Mouse (Mus musculus) small intestine, adult 2 months (tissue): ENCODE data around the gene Gm20388. TPM values are rescaled to one million over a fixed set of nuclear protein-coding genes. Genes with fewer than 3 reads are reported as not detected.
A peak's percentile ranks its signal among the peaks of the same experiment; 100 is the strongest.

Experiments used
- H3K27ac ChIP-seq: fragments of 200-500 bp; 2 replicates; pipeline ENCODE4 v1.5.1; 2012; ENCODE audit warnings: low read depth, low read length, control low read depth, inconsistent platforms; ENCODE audit not compliant: insufficient read depth
- H3K27me3 ChIP-seq: fragments of 200-500 bp; 2 replicates; pipeline ENCODE4 v1.6.1; 2012; ENCODE audit warnings: mild to moderate bottlenecking, moderate library complexity, low read length, inconsistent platforms; ENCODE audit not compliant: control insufficient read depth, insufficient read depth
- H3K36me3 ChIP-seq: fragments of 200-500 bp; 2 replicates; pipeline ENCODE4 v1.6.1; 2012; ENCODE audit warnings: mild to moderate bottlenecking, low read length, control low read depth, inconsistent platforms; ENCODE audit not compliant: control insufficient read depth, insufficient read depth
- H3K4me1 ChIP-seq: fragments of 200-500 bp; 2 replicates; pipeline ENCODE4 v1.6.1; 2012; ENCODE audit warnings: low read length, inconsistent platforms, mixed read lengths; ENCODE audit not compliant: control insufficient read depth, insufficient read depth, insufficient read length
- H3K4me3 ChIP-seq: fragments of 200-500 bp; 2 replicates; pipeline ENCODE4 v1.5.1; 2012; ENCODE audit warnings: low read depth, mild to moderate bottlenecking, control low read depth, inconsistent platforms, low read length, moderate library complexity
- CTCF ChIP-seq: fragments of 200-500 bp; IDR thresholded peaks from 2 replicates; pipeline ENCODE4 v1.5.1; 2012; ENCODE audit warnings: low read depth, mild to moderate bottlenecking, control low read depth, inconsistent platforms, low read length, moderate library complexity, mixed read lengths; ENCODE audit not compliant: insufficient replicate concordance, insufficient read length; ENCODE audit errors: extremely low read depth
- POLR2A ChIP-seq: fragments of 200-500 bp; IDR thresholded peaks from 2 replicates; pipeline ENCODE4 v1.6.1; 2012; ENCODE audit warnings: low read depth, mild to moderate bottlenecking, control low read depth, inconsistent platforms, low read length, moderate library complexity
- WGBS: fragments of 180-500 bp; shearing (Covaris S2); methylation state at CpG from one replicate; pipeline ENCODE4 v1.1.7; 2018; 5-methylcytosine and 5-hydroxymethylcytosine counted together
- polyA plus RNA-seq: library from polyadenylated mRNA; depleted of rRNA; stranded (reverse); fragments of >200 nt; gene quantifications from 2 replicates; pipeline ENCODE4 v1.2.3, GENCODE M21; 2012

Gene Gm20388
- polyA plus RNA-seq, 1 experiment: 37.3 TPM

DNA sequence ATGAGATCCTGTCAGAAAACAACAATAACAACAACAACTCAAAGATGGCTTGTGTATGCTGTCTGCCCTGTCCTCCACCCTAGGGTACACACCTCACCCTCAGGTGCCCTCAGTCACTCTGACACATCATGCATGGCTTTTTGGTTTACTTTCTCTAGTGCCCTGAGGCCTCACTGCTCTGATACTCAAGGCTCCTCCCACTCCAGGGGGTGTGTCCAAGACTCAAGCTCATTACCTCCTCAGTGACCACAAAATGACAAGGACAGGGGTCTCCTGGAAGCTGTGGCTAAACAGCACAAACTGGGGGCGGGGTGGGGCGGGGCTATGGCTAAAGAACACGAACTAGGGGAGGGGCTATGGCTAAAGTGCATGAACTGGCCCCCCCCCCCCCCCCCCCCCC, 2393.4 kb downstream of the Gm20388 start:
- Histone ChIP-seq H3K4me1 (peaks cover 65% of the 10 kb centered on the region), H3K27ac (no peak overlapping the region), H3K36me3 (peaks cover 19% of the 10 kb centered on the region), H3K4me3 (no peak overlapping the region), H3K27me3 (no peaks in the 10 kb centered on the region)
- 32% methylated on average over 3 of the region's 3 CpGs for WGBS
- TF ChIP-seq CTCF: no peak
- TF ChIP-seq POLR2A: no peak

GRCm38 (mm10) chr8:122306660-122307399, 2396.2 kb downstream of the Gm20388 start:
- Histone ChIP-seq H3K27ac (peak overlapping the region; percentile 89), H3K36me3 (peaks cover 24% of the 10 kb centered on the region), H3K4me3 (no peak overlapping the region), H3K4me1 (peaks cover 51% of the 10 kb centered on the region), H3K27me3 (no peaks in the 10 kb centered on the region)
- WGBS: 31% methylated on average over 26 of the region's 26 CpGs
- TF ChIP-seq CTCF: no peak

DNA sequence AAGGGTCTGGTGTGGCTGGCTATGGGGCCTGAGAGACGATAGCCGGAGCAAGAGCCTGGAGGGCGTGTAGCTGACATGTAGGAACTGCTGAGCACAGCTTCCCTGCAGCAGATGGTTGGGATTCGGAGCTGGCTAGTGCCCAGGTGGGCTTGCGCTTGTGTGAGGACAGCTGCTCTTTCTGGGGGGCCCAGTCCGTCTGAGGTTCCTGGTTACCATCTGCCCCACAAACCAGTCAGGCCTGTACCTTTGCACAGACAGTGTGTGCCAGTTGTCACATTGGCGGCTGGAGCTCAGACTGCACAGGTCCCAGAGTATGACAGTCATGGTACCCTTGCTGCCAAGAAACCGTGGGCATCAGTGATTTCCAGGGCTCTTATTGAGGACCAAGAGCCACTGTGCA, 2397.2 kb downstream of the Gm20388 start:
- H3K27me3 ChIP-seq: no peaks in the 10 kb centered on the region
- TF ChIP-seq POLR2A (no peak), CTCF (no peak)
- H3K4me3 ChIP-seq: no peak overlapping the region
- no peak overlapping the region for H3K27ac ChIP-seq
- H3K36me3 ChIP-seq: peaks cover 24% of the 10 kb centered on the region
- 57% methylated on average over 8 of the region's 8 CpGs for WGBS
- peaks cover 53% of the 10 kb centered on the region for H3K4me1 ChIP-seq

GRCm38 (mm10) chr8:122309272-122309671, 2398.6 kb downstream of the Gm20388 start:
- H3K4me3 ChIP-seq: no peak overlapping the region
- H3K36me3 ChIP-seq: peaks cover 24% of the 10 kb centered on the region
- no peak overlapping the region for H3K27ac ChIP-seq
- TF ChIP-seq POLR2A: no peak
- no peak for TF ChIP-seq CTCF
- WGBS: 38% methylated on average over 12 of the region's 12 CpGs
- H3K4me1 ChIP-seq: peaks cover 50% of the 10 kb centered on the region
- no peaks in the 10 kb centered on the region for H3K27me3 ChIP-seq

DNA sequence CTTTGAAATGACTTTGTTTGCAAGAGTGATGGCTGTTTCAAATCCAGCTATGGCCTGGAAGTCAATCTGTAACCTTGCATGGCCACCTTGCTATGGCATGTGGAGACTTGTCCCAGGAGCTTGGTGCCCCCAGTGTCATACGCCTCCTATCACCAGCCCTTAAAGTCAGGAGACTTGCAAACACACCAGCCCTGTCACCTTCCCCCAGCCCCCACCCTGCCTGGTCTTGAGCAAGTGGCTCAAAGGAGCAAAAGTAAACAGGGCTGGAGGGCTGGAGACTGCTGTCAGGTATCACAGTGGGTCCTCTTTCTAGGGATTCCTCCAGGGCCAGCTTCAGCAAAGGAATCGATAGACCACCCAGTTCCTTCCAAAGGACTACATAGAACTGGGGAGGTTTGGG, 2400.5 kb downstream of the Gm20388 start:
- Histone ChIP-seq H3K4me1 (peaks cover 50% of the 10 kb centered on the region), H3K27me3 (no peaks in the 10 kb centered on the region), H3K36me3 (peaks cover 22% of the 10 kb centered on the region), H3K27ac (no peak overlapping the region), H3K4me3 (no peak overlapping the region)
- no peak for TF ChIP-seq CTCF
- no peak for TF ChIP-seq POLR2A
- 72% methylated on average over 2 of the region's 2 CpGs for WGBS

- no peaks in the 10 kb centered on the region for H3K27me3 ChIP-seq
- H3K4me3 ChIP-seq: no peak overlapping the region
- no peak overlapping the region for H3K27ac ChIP-seq
- TF ChIP-seq POLR2A (no peak), CTCF (no peak)
- peaks cover 18% of the 10 kb centered on the region for H3K36me3 ChIP-seq
- peaks cover 51% of the 10 kb centered on the region for H3K4me1 ChIP-seq
- 68% methylated on average over 2 of the region's 2 CpGs for WGBS
Observed at GRCm38 (mm10) chr8:122312553-122312952, 2401.9 kb downstream of the Gm20388 start.

DNA sequence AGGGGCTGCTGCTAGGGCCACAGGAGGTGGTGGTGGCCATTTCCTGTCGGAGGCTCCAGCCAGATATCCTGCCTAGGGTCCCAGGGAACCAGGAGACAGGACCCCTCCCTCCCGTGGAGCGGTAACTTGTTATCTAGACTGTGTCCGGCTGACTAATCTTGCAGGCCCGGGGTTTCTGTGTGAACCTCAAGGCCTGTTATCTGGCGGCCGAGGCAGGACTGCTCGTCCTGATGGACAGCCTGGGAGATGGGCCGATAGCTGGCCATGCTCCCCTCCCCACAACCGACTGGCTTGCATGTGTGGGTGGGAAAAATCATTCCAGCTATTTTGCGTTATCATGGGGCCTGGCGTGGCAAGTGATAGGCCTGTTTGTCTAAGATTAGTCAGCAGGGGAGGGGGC, 2402.7 kb downstream of the Gm20388 start:
- no peak for TF ChIP-seq POLR2A
- TF ChIP-seq CTCF: no peak
- Histone ChIP-seq H3K36me3 (peaks cover 13% of the 10 kb centered on the region), H3K27ac (no peak overlapping the region), H3K4me1 (peaks cover 53% of the 10 kb centered on the region), H3K4me3 (no peak overlapping the region), H3K27me3 (no peaks in the 10 kb centered on the region)
- 35% methylated on average over 12 of the region's 12 CpGs for WGBS
